Mouse (Mus musculus): Measurements from ENCODE around the gene Tor1aip2. TPM values are rescaled to one million over a fixed set of nuclear protein-coding genes. Genes with fewer than 3 reads are reported as not detected.
A peak's percentile ranks its signal among the peaks of the same experiment; 100 is the strongest.

The Tor1aip2 gene
- total and polyA plus RNA-seq, 2 experiments: 82.6 to 110 TPM

DNA sequence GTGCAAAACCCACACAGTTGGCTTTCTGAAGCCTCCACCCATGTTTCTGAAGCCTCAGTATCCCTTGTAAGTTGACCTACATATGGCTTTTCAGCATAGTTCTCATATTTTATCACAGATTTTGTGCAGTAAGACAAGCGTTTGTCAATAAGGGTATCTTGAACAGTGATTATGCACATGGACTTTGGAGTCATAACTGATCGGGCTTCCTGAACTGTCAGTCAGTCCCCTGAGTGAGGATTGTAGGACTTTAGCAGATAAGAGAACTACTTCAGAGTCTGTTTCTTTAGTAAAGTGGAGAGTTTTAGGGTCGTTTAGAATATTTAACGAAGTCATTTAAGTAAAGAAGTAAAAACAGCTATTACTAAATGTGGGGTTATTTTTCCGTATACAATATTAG lies 7.3 kb downstream of the Tor1aip2 start:
- Histone ChIP-seq H3K36me3 (ENCODE audit: control insufficient read depth, insufficient read depth, low read length) (peaks cover 33% of the 10 kb centered on the region), H3K9ac (ENCODE audit: low read depth, low read length) (peak overlapping the region; percentile 70)
- peak; percentile 77 for DNase-seq (ENCODE audit: extremely low read depth, low read depth, low spot score)

DNA sequence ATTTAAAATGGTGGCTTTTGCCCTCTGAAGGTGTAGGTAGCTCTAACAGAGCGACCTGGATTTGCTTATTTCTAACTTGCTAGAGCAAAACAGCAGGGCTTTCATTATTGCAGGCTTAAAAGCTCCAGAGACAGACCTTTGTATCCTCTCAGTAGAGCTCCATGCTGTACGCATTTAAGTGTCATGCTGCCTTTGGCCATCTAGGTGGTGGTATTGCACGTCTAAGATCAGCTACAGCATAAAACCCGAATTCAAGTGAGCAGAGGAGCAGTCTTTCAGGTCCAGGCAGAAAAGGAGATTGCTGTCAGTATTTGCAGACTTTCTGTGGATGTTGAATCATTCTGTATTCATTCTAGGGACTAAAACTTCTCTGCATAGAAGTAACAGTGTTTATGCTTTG lies 7.8 kb downstream of the Tor1aip2 start:
- WGBS: 4% methylated on average over 4 of the region's 4 CpGs
- Histone ChIP-seq H3K27me3 (ENCODE audit: control insufficient read depth, insufficient read depth, low read length) (no peaks in the 10 kb centered on the region), H3K4me3 (ENCODE audit: insufficient read depth, low read depth, low read length) (peak overlapping the region; percentile 25; the same call in 1 of the 2 replicates), H3K4me1 (ENCODE audit: control insufficient read depth, insufficient read depth, low read length) (peaks cover 29% of the 10 kb centered on the region), H3K36me3 (ENCODE audit: control insufficient read depth, insufficient read depth, low read length) (peaks cover 37% of the 10 kb centered on the region), H3K9ac (ENCODE audit: low read depth, low read length) (peak overlapping the region; percentile 45; the same call in 1 of the 2 replicates), H3K27ac (replicated peaks; ENCODE audit: insufficient read depth, low read depth, low read length) (0 out of 2 replicates have a peak overlapping the region, but pooled peaks have one; percentile 26), H3K79me2 (ENCODE audit: control insufficient read depth, insufficient read depth, low read length) (peaks cover 45% of the 10 kb centered on the region; the same call in 1 of the 2 replicates)
- DNase-seq (ENCODE audit: extremely low read depth, low read depth, low spot score): peak; percentile 88
- TF ChIP-seq CTCF (IDR thresholded peaks at IDR 0.05; ENCODE audit: low read depth, low read length): peak; percentile 54
- no peak for TF ChIP-seq POLR2A (IDR thresholded peaks at IDR 0.05; ENCODE audit: extremely low read depth, insufficient read depth, low read length)

More for the DNA sequence above, 7.3 kb downstream of the Tor1aip2 start:
- 39% methylated on average over 5 of the region's 5 CpGs for WGBS
- Histone ChIP-seq H3K79me2 (ENCODE audit: control insufficient read depth, insufficient read depth, low read length) (peaks cover 41% of the 10 kb centered on the region; the same call in 1 of the 2 replicates), H3K27ac (replicated peaks; ENCODE audit: insufficient read depth, low read depth, low read length) (peak overlapping the region; percentile 70), H3K4me3 (ENCODE audit: insufficient read depth, low read depth, low read length) (peak overlapping the region; percentile 62; the same call in 1 of the 2 replicates), H3K27me3 (ENCODE audit: control insufficient read depth, insufficient read depth, low read length) (no peaks in the 10 kb centered on the region), H3K4me1 (ENCODE audit: control insufficient read depth, insufficient read depth, low read length) (peaks cover 29% of the 10 kb centered on the region)
- no peak for TF ChIP-seq CTCF (IDR thresholded peaks at IDR 0.05; ENCODE audit: low read depth, low read length)
- no peak for TF ChIP-seq POLR2A (IDR thresholded peaks at IDR 0.05; ENCODE audit: extremely low read depth, insufficient read depth, low read length)

DNA sequence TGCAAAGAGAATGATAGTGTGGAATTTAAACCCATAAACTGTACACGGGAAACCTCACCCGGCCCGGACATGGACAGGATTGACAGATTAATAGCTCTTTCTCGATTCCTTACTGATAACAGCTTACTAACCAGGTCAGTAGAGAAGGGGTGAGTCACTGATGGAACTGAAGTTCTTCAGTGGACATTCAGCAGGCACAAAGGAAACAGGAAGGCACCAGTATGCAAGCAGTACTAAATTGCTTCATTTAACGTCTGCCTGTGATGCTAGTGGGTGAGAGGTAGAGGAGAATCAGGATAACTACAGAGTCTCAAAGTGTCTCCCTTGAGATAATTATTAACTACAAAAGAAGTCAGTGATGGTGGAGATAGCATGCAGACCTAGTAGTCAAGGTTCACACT lies 9.0 kb downstream of the Tor1aip2 start:
- peak; percentile 75 for DNase-seq (ENCODE audit: extremely low read depth, low read depth, low spot score)
- peaks cover 42% of the 10 kb centered on the region for H3K36me3 ChIP-seq (ENCODE audit: control insufficient read depth, insufficient read depth, low read length)
- H3K79me2 ChIP-seq (ENCODE audit: control insufficient read depth, insufficient read depth, low read length): peaks cover 45% of the 10 kb centered on the region; the same call in 1 of the 2 replicates
- H3K9ac ChIP-seq (ENCODE audit: low read depth, low read length): 0 out of 2 replicates have a peak overlapping the region, but pooled peaks have one; percentile 19
- TF ChIP-seq POLR2A (IDR thresholded peaks at IDR 0.05; ENCODE audit: extremely low read depth, insufficient read depth, low read length): no peak
- no peak for TF ChIP-seq CTCF (IDR thresholded peaks at IDR 0.05; ENCODE audit: low read depth, low read length)
- H3K4me3 ChIP-seq (ENCODE audit: insufficient read depth, low read depth, low read length): no peak overlapping the region
- peak overlapping the region; percentile 58 for H3K27ac ChIP-seq (replicated peaks; ENCODE audit: insufficient read depth, low read depth, low read length)
- H3K27me3 ChIP-seq (ENCODE audit: control insufficient read depth, insufficient read depth, low read length): no peaks in the 10 kb centered on the region
- peaks cover 29% of the 10 kb centered on the region for H3K4me1 ChIP-seq (ENCODE audit: control insufficient read depth, insufficient read depth, low read length)
- 7% methylated on average over 5 of the region's 5 CpGs for WGBS

DNA sequence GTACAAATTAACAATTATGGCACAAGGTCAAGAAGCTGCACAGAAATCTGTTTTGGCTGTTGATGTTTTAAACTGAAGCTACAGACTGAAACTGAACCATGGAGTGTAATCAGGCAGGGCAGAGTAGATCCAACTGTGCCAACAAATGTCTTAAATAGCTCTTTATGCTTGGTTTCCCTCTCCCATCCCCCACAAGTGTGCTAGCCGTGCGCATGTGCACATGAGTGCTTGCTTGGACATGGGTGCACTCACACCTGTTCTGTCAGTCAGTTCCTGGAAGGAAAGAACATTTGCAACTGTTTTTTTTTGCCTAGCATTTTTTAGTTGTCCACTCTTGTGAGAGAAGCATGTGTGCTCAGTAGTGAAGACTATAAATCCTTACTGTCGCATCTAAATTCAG lies 11.5 kb downstream of the Tor1aip2 start:
- Histone ChIP-seq H3K9ac (ENCODE audit: low read depth, low read length) (no peak overlapping the region), H3K4me3 (ENCODE audit: insufficient read depth, low read depth, low read length) (no peak overlapping the region), H3K27me3 (ENCODE audit: control insufficient read depth, insufficient read depth, low read length) (no peaks in the 10 kb centered on the region), H3K27ac (replicated peaks; ENCODE audit: insufficient read depth, low read depth, low read length) (no peak overlapping the region), H3K4me1 (ENCODE audit: control insufficient read depth, insufficient read depth, low read length) (peaks cover 29% of the 10 kb centered on the region), H3K79me2 (ENCODE audit: control insufficient read depth, insufficient read depth, low read length) (peaks cover 55% of the 10 kb centered on the region; the same call in 1 of the 2 replicates), H3K36me3 (ENCODE audit: control insufficient read depth, insufficient read depth, low read length) (peaks cover 64% of the 10 kb centered on the region)
- DNase-seq (ENCODE audit: extremely low read depth, low read depth, low spot score): no peak
- 60% methylated on average over 3 of the region's 3 CpGs for WGBS
- no peak for TF ChIP-seq POLR2A (IDR thresholded peaks at IDR 0.05; ENCODE audit: extremely low read depth, insufficient read depth, low read length)
- TF ChIP-seq CTCF (IDR thresholded peaks at IDR 0.05; ENCODE audit: low read depth, low read length): no peak

DNA sequence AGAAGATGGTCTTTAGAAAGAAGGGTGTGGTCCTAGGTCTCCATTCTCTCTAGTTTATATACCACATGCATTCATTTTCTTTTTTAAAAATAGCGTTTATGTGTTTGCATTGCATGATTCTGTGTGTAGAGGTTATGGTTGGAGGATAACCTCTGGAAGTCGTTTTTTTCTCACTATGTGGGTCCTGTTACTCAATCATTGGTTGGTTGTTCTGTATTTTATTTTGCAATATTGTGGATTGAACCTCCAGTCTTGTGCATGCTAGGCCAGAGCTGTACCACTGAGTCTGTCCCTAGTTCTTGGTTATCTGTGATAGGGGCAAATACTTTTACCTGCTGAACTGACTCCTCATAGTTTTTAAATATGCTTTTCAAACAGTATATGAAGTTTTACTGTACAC lies 23.0 kb downstream of the Tor1aip2 start:
- 26% methylated on average over 2 of the region's 2 CpGs for WGBS
- H3K4me1 ChIP-seq (ENCODE audit: control insufficient read depth, insufficient read depth, low read length): peaks cover 9% of the 10 kb centered on the region
- H3K36me3 ChIP-seq (ENCODE audit: control insufficient read depth, insufficient read depth, low read length): peaks cover 63% of the 10 kb centered on the region
- DNase-seq (ENCODE audit: extremely low read depth, low read depth, low spot score): peak; percentile 51
- no peak overlapping the region for H3K9ac ChIP-seq (ENCODE audit: low read depth, low read length)
- H3K27me3 ChIP-seq (ENCODE audit: control insufficient read depth, insufficient read depth, low read length): no peaks in the 10 kb centered on the region
- TF ChIP-seq CTCF (IDR thresholded peaks at IDR 0.05; ENCODE audit: low read depth, low read length) (no peak), POLR2A (IDR thresholded peaks at IDR 0.05; ENCODE audit: extremely low read depth, insufficient read depth, low read length) (no peak)
- no peak overlapping the region for H3K27ac ChIP-seq (replicated peaks; ENCODE audit: insufficient read depth, low read depth, low read length)
- no peak overlapping the region for H3K4me3 ChIP-seq (ENCODE audit: insufficient read depth, low read depth, low read length)
- H3K79me2 ChIP-seq (ENCODE audit: control insufficient read depth, insufficient read depth, low read length): peaks cover 6% of the 10 kb centered on the region; the same call in 1 of the 2 replicates

DNA sequence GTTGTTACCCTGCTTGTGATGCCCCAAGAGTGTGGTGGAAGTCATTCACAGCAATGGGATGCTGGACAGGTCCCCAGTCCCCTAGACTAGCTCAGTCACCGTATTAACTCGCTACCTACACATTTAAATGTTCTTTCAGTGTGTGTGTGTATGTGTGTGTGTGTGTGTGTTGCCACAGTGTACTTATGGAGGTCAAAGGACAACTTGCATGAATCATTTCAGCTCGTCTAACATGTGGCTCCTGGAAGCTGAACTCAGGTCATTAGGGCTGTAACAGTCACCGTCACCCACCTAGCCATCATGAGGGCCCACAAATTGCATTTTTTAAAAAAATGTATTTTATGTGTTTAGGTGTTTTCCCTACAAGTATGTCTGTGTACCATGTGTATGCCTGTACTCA lies 27.0 kb downstream of the Tor1aip2 start:
- Histone ChIP-seq H3K4me3 (ENCODE audit: insufficient read depth, low read depth, low read length) (no peak overlapping the region), H3K36me3 (ENCODE audit: control insufficient read depth, insufficient read depth, low read length) (peaks cover 51% of the 10 kb centered on the region), H3K4me1 (ENCODE audit: control insufficient read depth, insufficient read depth, low read length) (peaks cover 2% of the 10 kb centered on the region; the same call in 1 of the 2 replicates), H3K27me3 (ENCODE audit: control insufficient read depth, insufficient read depth, low read length) (no peaks in the 10 kb centered on the region), H3K9ac (ENCODE audit: low read depth, low read length) (no peak overlapping the region), H3K79me2 (ENCODE audit: control insufficient read depth, insufficient read depth, low read length) (no peaks in the 10 kb centered on the region; the same call in 1 of the 2 replicates), H3K27ac (replicated peaks; ENCODE audit: insufficient read depth, low read depth, low read length) (no peak overlapping the region)
- no peak for TF ChIP-seq CTCF (IDR thresholded peaks at IDR 0.05; ENCODE audit: low read depth, low read length)
- TF ChIP-seq POLR2A (IDR thresholded peaks at IDR 0.05; ENCODE audit: extremely low read depth, insufficient read depth, low read length): no peak
- WGBS: 39% methylated on average over 4 of the region's 4 CpGs
- DNase-seq (ENCODE audit: extremely low read depth, low read depth, low spot score): no peak
